Mouse (Mus musculus) heart, adult 2 months (tissue): ENCODE measurements at regions not wholly inside any gene's neighbourhood (a gene's known extent, or its start where the extent isn't known, plus 50 kb on each side); places are given as distances from the start of the nearest gene placed in this dataset.

Experiments used
- DNase-seq, 2 experiments: peaks; one replicate each; pipeline ENCODE4 v3.0.0; 2021
- H3K27ac ChIP-seq: fragments of 200-600 bp; 2 replicates; pipeline ENCODE4 v1.8.1; 2022
- H3K27me3 ChIP-seq: fragments of 200-500 bp; 2 replicates; pipeline ENCODE4 v1.6.1; 2012; ENCODE audit warnings: mild to moderate bottlenecking, low read length, inconsistent platforms, mixed read lengths; ENCODE audit not compliant: control insufficient read depth, insufficient read depth
- H3K36me3 ChIP-seq: fragments of 200-500 bp; 2 replicates; pipeline ENCODE4 v1.6.1; 2012; ENCODE audit warnings: low read length, inconsistent platforms; ENCODE audit not compliant: control insufficient read depth, insufficient read depth
- H3K4me1 ChIP-seq: fragments of 200-500 bp; 2 replicates; pipeline ENCODE4 v1.6.1; 2011; ENCODE audit warnings: low read length; ENCODE audit not compliant: control insufficient read depth, insufficient read depth
- H3K4me3 ChIP-seq: fragments of 200-600 bp; 2 replicates; pipeline ENCODE4 v1.8.1; 2022
- H3K79me2 ChIP-seq: fragments of 200-500 bp; replicated peaks from 2 replicates; pipeline ENCODE4 v1.6.1; 2012; ENCODE audit warnings: mild to moderate bottlenecking, inconsistent platforms, low read length, moderate library complexity, mixed read lengths; ENCODE audit not compliant: control insufficient read depth, insufficient read depth
- H3K9ac ChIP-seq: fragments of 200-500 bp; 2 replicates; pipeline ENCODE4 v1.6.1; 2012; ENCODE audit warnings: low read depth, mild to moderate bottlenecking, control low read depth, inconsistent platforms, low read length, mixed read lengths
- CTCF ChIP-seq: fragments of 200-600 bp; IDR thresholded peaks from 2 replicates; pipeline ENCODE4 v1.8.1; 2022; ENCODE audit warnings: antibody characterized with exemption, mild to moderate bottlenecking, moderate library complexity
- EP300 ChIP-seq: fragments of 200-500 bp; IDR thresholded peaks from 2 replicates; pipeline ENCODE4 v1.6.1; 2011; ENCODE audit warnings: low read depth, low read length, control low read depth; ENCODE audit not compliant: insufficient read depth
- POLR2A ChIP-seq: fragments of 200-500 bp; IDR thresholded peaks from 2 replicates; pipeline ENCODE4 v1.6.1; 2011; ENCODE audit warnings: mild to moderate bottlenecking, low read depth, low read length, control low read depth; ENCODE audit not compliant: insufficient read depth
- WGBS: fragments of 180-500 bp; shearing (Covaris S2); methylation state at CpG from one replicate; pipeline ENCODE4 v1.1.7; 2018; 5-methylcytosine and 5-hydroxymethylcytosine counted together
- intact Hi-C: fragments of 180-260 bp; cut with DNase I; formaldehyde crosslinking; loops from one replicate; pipeline ENCODE4 v1.15.1; 2025

- TF ChIP-seq POLR2A (no peak), EP300 (no peak), CTCF (no peak)
- H3K9ac ChIP-seq = no peak overlapping the region
- no peaks in the 10 kb centered on the region for H3K4me1 ChIP-seq
- H3K4me3 ChIP-seq = no peak overlapping the region
- intact Hi-C loops = no loop called here
- H3K27ac ChIP-seq = no peak overlapping the region
- no peaks in the 10 kb centered on the region for H3K36me3 ChIP-seq
- DNase-seq = no peak
- 93% methylated on average over 6 of the region's 6 CpGs for WGBS
- no peaks in the 10 kb centered on the region; the same call in 1 of the 2 replicates for H3K27me3 ChIP-seq
- H3K79me2 ChIP-seq = no peaks in the 10 kb centered on the region
Observed at GRCm38 (mm10) chr4:84108592-84108991, 566.5 kb downstream of the Bnc2 start.

GRCm38 (mm10) chr4:84109771-84110503, 565.1 kb downstream of the Bnc2 start:
- Histone ChIP-seq H3K9ac (no peak overlapping the region), H3K27me3 (no peaks in the 10 kb centered on the region; the same call in 1 of the 2 replicates), H3K36me3 (no peaks in the 10 kb centered on the region), H3K79me2 (no peaks in the 10 kb centered on the region), H3K4me3 (no peak overlapping the region), H3K27ac (no peak overlapping the region), H3K4me1 (no peaks in the 10 kb centered on the region)
- TF ChIP-seq EP300 (no peak), CTCF (no peak), POLR2A (no peak)
- WGBS = 39% methylated on average over 12 of the region's 12 CpGs
- no peak for DNase-seq
- intact Hi-C loops = no loop called here

DNA sequence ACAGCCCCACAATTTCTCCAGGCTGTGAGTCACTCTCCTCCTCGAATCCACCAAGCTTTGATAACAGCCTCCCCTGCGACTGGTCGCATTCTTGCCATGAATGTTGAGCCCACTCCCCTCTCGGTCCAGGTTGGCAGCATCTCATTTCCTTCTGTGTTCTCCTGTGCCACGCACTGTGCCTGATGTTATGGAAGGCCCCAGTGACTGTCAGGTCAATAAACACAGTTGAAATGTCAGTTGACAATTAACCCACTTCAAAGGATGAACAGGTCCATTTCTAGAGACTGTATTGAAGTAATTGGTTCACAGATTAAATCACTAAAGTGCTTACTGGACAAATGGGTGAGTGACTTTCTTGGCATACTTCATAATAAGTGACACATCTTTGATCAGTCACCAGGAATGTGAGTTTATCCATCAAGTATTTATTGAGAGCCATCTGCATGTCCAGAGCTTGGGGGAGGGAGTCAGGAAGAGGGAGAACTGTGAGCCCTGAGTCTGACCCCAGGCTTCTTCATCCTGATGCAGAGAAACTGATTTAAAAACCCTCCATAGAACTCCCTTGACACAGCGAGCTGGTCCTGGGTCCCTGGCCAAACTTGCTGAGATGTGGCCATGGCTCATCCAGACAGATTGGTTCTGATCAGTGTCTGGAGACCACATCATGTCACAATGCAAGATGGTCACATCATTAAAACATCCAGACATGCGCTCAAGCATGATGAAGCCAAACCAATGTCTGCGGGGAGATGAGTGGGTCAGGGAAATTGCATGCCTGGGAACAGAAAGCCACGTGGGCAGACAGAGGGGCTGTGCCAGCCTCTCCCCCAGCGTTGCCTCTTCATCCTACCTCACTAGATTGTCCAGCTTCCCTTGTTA, 560.7 kb downstream of the Bnc2 start:
- WGBS = 75% methylated on average over 10 of the region's 10 CpGs
- intact Hi-C loops = no loop called here
- H3K79me2 ChIP-seq = no peaks in the 10 kb centered on the region

DNA sequence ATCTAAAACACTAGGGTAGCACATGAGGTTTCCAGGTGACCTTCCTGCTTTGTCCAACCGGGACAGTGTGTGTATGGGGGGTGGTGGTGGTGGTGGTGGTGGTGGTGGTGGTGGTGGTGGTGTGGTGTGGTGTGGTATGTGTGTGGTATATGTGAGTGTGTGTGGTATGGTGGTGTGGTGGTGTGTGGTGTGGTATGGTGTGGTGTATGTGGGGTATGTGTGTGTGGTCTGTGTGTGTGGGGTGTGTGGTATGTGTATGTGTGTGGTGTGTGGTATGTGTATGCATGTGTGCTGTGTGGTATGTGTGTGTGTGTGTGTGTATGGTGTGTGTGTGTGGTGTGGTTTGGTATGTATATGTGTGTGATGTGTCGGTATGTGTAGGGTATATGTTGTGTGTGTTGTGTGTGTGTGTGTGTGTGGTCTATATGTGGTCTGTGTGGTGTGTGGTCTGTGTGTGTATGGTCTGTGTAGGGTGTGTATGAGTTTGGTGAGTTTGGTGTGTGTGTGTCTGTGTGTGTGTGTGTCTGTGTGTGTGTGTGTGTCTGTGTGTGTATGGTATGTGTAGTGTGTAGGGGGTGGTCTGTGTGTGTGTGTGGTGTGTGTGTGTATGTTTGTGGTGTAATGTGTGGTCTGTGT, 556.7 kb downstream of the Bnc2 start:
- Histone ChIP-seq H3K9ac (no peak overlapping the region), H3K27ac (no peak overlapping the region), H3K79me2 (no peaks in the 10 kb centered on the region), H3K4me1 (no peaks in the 10 kb centered on the region), H3K4me3 (no peak overlapping the region), H3K36me3 (no peaks in the 10 kb centered on the region), H3K27me3 (no peaks in the 10 kb centered on the region)
- TF ChIP-seq EP300 = no peak
- intact Hi-C loops = no loop called here
- no peak for DNase-seq
- 77% methylated on average over 2 of the region's 2 CpGs for WGBS

More for the DNA sequence above, 560.7 kb downstream of the Bnc2 start:
- Histone ChIP-seq H3K36me3 (no peaks in the 10 kb centered on the region), H3K4me3 (no peak overlapping the region), H3K27me3 (no peaks in the 10 kb centered on the region; the same call in 1 of the 2 replicates), H3K4me1 (no peaks in the 10 kb centered on the region), H3K27ac (no peak overlapping the region), H3K9ac (no peak overlapping the region)
- TF ChIP-seq EP300 (no peak), POLR2A (no peak), CTCF (no peak)
- no peak for DNase-seq

DNA sequence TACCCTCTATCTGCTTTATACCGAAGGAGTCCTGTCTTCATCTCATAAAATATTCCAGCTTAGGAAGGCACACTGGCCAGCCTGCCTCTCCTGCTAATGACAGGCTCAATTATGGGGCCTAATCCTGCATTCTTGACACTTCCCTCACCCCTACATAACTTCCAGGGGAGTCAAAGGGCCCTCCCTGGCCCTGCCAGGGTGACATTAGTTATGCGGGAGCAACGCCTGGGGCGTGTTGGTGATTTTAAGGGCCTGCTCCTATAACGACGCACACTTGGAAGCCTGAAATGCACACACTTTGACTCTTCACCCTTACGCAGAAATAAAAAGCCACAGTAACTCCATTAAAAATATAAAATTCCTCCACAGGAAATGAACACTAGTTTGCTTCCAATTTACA, 555.5 kb downstream of the Bnc2 start:
- DNase-seq = no peak
- H3K27ac ChIP-seq = no peak overlapping the region
- no peak overlapping the region for H3K9ac ChIP-seq
- WGBS = 77% methylated on average over 7 of the region's 7 CpGs
- H3K79me2 ChIP-seq = no peaks in the 10 kb centered on the region
- H3K36me3 ChIP-seq = no peaks in the 10 kb centered on the region
- intact Hi-C loops = no loop called here
- no peaks in the 10 kb centered on the region for H3K4me1 ChIP-seq
- no peak for TF ChIP-seq CTCF
- TF ChIP-seq EP300 = no peak
- no peak for TF ChIP-seq POLR2A
- no peak overlapping the region for H3K4me3 ChIP-seq
- H3K27me3 ChIP-seq = no peaks in the 10 kb centered on the region

GRCm38 (mm10) chr4:84120330-84120729, 554.7 kb downstream of the Bnc2 start:
- H3K9ac ChIP-seq = no peak overlapping the region
- no peaks in the 10 kb centered on the region for H3K79me2 ChIP-seq
- no peak for DNase-seq
- no peaks in the 10 kb centered on the region for H3K27me3 ChIP-seq
- H3K36me3 ChIP-seq = no peaks in the 10 kb centered on the region
- no peak overlapping the region for H3K4me3 ChIP-seq
- intact Hi-C loops = no loop called here
- H3K27ac ChIP-seq = no peak overlapping the region
- H3K4me1 ChIP-seq = no peaks in the 10 kb centered on the region
- WGBS = 85% methylated on average over 7 of the region's 7 CpGs
- TF ChIP-seq CTCF = no peak
- TF ChIP-seq POLR2A = no peak
